Mouse (Mus musculus) 3T3-L1 (cell line): ENCODE results near the gene Rps11.
A peak's percentile ranks its signal among the peaks of the same experiment; 100 is the strongest.

Source experiments
- DNase-seq: peaks from one replicate; pipeline ENCODE4 v3.0.0-alpha.2; 2015; ENCODE audit warnings: low read depth, low spot score

Rps11 gene

GRCm38 (mm10) chr7:45124224-45125143 lies at the start of gene Rps11:
Rps11 (minus strand) TSS chr7:45124439.
- DNase-seq: peak; percentile 99

- peak; percentile 61 for DNase-seq
Measured at GRCm38 (mm10) chr7:45173772-45174171, 49.5 kb upstream of the Rps11 start.

- DNase-seq: peak; percentile 32
Measured at GRCm38 (mm10) chr7:45172974-45173373, 48.7 kb upstream of the Rps11 start.

- DNase-seq: no peak
Measured at GRCm38 (mm10) chr7:45169495-45169894, 45.3 kb upstream of the Rps11 start.

- no peak for DNase-seq
Measured at GRCm38 (mm10) chr7:45168656-45169055, 44.4 kb upstream of the Rps11 start.

- DNase-seq: no peak
Measured at GRCm38 (mm10) chr7:45167761-45168445, 43.7 kb upstream of the Rps11 start.

- no peak for DNase-seq
Measured at GRCm38 (mm10) chr7:45166950-45167401, 42.7 kb upstream of the Rps11 start.

- no peak for DNase-seq
Measured at GRCm38 (mm10) chr7:45165701-45166100, 41.5 kb upstream of the Rps11 start.

GRCm38 (mm10) chr7:45164833-45165232 lies 40.6 kb upstream of the Rps11 start:
- no peak for DNase-seq

GRCm38 (mm10) chr7:45163735-45164490 lies 39.7 kb upstream of the Rps11 start, which contains the start of gene Slc17a7:
Slc17a7 (plus strand) TSS chr7:45163949.
- DNase-seq: no peak

GRCm38 (mm10) chr7:45162996-45163615 lies 38.9 kb upstream of the Rps11 start:
- no peak for DNase-seq

- peak; percentile 11 for DNase-seq
Measured at GRCm38 (mm10) chr7:45162551-45162950, 38.3 kb upstream of the Rps11 start.

GRCm38 (mm10) chr7:45161612-45162473 lies 37.6 kb upstream of the Rps11 start:
- peak; percentile 89 for DNase-seq

GRCm38 (mm10) chr7:45160866-45161265 lies 36.6 kb upstream of the Rps11 start:
- DNase-seq: no peak

- DNase-seq: no peak
Measured at GRCm38 (mm10) chr7:45160316-45160800, 36.1 kb upstream of the Rps11 start.

GRCm38 (mm10) chr7:45158991-45159390 lies 34.8 kb upstream of the Rps11 start:
- no peak for DNase-seq

- no peak for DNase-seq
Measured at GRCm38 (mm10) chr7:45157459-45157858, 33.2 kb upstream of the Rps11 start.

- no peak for DNase-seq
Measured at GRCm38 (mm10) chr7:45156206-45156605, 32.0 kb upstream of the Rps11 start.

- DNase-seq: peak; percentile 38
Measured at GRCm38 (mm10) chr7:45155590-45155989, 31.4 kb upstream of the Rps11 start.

GRCm38 (mm10) chr7:45154993-45155514 lies 30.8 kb upstream of the Rps11 start:
- peak; percentile 77 for DNase-seq
